Mouse (Mus musculus) frontal cortex, postnatal 10 days (tissue): ENCODE results near the gene Sh3bp4.

Experiments used
- DNase-seq, 2 experiments: peaks; one replicate each; pipeline ENCODE4 v3.0.0; 2022; ENCODE audit warnings: low spot score in 2 of 2, mixed read lengths in 1 of 2

Sh3bp4 gene

GRCm38 (mm10) chr1:89184839-89185238 lies 114.6 kb downstream of the Sh3bp4 start:
- DNase-seq: no peak

DNA sequence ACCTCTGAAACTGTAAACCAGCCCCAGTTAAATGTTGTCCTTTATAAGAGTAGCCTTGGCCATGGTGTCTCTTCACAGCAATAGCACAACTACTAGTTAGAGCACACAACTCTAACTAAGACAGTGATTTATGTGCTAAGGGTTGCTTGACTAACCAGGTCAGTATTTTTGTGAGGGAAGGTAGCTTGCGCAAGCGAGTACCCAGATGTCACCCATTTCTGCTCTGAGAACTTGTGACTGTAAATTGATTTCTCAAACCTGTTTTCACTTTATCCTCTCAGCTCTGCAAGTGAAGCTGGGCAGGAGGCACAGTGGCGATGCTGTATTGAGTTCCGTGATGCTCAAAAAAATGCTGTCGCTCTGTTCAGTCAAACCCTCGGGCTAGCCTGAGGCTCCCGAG lies 117.2 kb downstream of the Sh3bp4 start:
- no peak for DNase-seq

GRCm38 (mm10) chr1:89188091-89188490 lies 117.9 kb downstream of the Sh3bp4 start:
- DNase-seq: no peak

GRCm38 (mm10) chr1:89189204-89189603 lies 119.0 kb downstream of the Sh3bp4 start:
- no peak for DNase-seq

DNA sequence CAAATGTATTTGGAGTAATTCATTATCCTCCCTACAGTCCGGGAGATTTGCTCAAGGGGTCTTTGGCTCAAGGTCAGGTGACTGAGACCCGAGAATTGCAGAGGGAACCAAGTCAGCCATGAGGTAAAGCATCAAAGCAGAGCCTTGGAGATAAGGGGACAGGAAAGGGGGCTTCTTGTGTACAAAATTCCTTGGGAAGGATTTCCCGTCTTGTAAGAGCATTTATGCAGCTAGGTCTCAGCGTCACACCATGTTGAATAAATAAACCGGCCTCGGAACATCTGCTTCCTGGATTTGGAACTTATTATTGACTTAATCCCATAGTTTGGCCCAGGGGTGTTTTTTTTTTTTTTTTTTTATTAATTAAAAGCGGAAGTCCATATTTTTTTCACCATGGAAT lies 120.4 kb downstream of the Sh3bp4 start:
- no peak for DNase-seq

GRCm38 (mm10) chr1:89191127-89191740 lies 121.0 kb downstream of the Sh3bp4 start:
- peak in 1 of 2 experiments; percentile 56 for DNase-seq

DNA sequence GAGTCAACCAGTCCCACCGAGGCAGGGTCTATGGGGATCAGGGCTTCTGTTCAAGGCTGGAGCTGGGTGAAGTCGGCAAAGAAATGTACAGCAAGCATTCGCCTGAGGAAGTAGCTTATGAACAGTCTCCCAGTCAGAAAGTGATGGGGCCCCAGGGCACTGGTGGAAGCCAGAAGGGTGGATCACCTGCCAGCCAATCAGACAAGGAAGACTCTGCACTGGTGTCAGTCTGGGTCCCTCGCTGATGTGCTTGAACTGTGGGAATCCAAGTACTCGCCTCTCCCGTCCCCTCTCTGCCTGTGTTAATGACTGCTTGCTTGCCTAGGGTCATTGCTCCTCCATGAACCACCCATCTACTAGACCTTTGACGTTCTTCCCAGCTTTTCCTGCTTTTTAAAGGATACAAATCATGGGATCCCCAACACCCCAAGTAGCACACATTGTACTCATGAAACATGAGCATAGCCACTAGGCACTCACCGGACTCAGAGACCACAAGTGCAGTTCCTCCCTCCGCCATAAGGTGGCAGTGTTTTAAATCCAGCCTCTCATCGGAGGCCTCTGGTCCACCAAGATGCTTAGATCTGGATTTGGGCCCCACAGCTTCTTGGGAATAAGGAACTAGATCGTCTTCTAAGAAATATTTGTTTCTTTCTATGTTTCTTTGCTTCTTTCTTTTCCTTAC lies 122.5 kb downstream of the Sh3bp4 start:
- DNase-seq: no peak

GRCm38 (mm10) chr1:89193576-89193975 lies 123.4 kb downstream of the Sh3bp4 start:
- DNase-seq: peak; percentile 44 to 68

- peak; percentile 52 to 79 for DNase-seq
Measured at GRCm38 (mm10) chr1:89195827-89196712, 125.9 kb downstream of the Sh3bp4 start.
